Mouse (Mus musculus) lung, embryonic 14.5 days (tissue): Measurements from ENCODE around the gene Celf2. TPM values are rescaled to one million over a fixed set of nuclear protein-coding genes. Genes with fewer than 3 reads are reported as not detected.
A peak's percentile ranks its signal among the peaks of the same experiment; 100 is the strongest.
"Not testable (repeated sequence)": the region's sequence is repeated elsewhere in the genome, so short reads cannot be mapped to it uniquely, and the experiment has no call there.

Source experiments
- ATAC-seq: fragments of 200-750 bp; cut with Nextera tagmentation; 2 replicates; pipeline ENCODE4 v1.8.0; 2017; ENCODE audit warnings: mild to moderate bottlenecking, moderate TSS enrichment, moderate library complexity; ENCODE audit not compliant: insufficient read depth
- DNase-seq: peaks from one replicate; pipeline ENCODE4 v3.0.0-alpha.2; 2015
- H3K27ac ChIP-seq: fragments of 300-500 bp; sonication (generic); 2 replicates; pipeline ENCODE4 v1.5.1; 2014; ENCODE audit warnings: low read depth, mild to moderate bottlenecking, moderate library complexity
- H3K27me3 ChIP-seq: fragments of 300-500 bp; sonication (generic); 2 replicates; pipeline ENCODE4 v1.6.1; 2014; ENCODE audit warnings: low read length, control low read depth; ENCODE audit not compliant: insufficient read depth
- H3K36me3 ChIP-seq: fragments of 300-500 bp; sonication (generic); 2 replicates; pipeline ENCODE4 v1.6.1; 2014; ENCODE audit warnings: control low read depth; ENCODE audit not compliant: insufficient read depth
- H3K4me1 ChIP-seq: fragments of 300-500 bp; sonication (generic); 2 replicates; pipeline ENCODE4 v1.6.1; 2014; ENCODE audit warnings: antibody characterized with exemption, control low read depth; ENCODE audit not compliant: insufficient read depth
- H3K4me2 ChIP-seq: fragments of 300-500 bp; sonication (generic); 2 replicates; pipeline ENCODE4 v1.6.1; 2014; ENCODE audit warnings: mild to moderate bottlenecking
- H3K4me3 ChIP-seq: fragments of 300-500 bp; sonication (generic); 2 replicates; pipeline ENCODE4 v1.5.1; 2014; ENCODE audit warnings: low read depth, low read length
- H3K9ac ChIP-seq: fragments of 300-500 bp; sonication (generic); 2 replicates; pipeline ENCODE4 v1.6.1; 2014
- H3K9me3 ChIP-seq: fragments of 300-500 bp; sonication (generic); 2 replicates; pipeline ENCODE4 v1.6.1; 2016; ENCODE audit warnings: low read depth, low read length, control low read depth
- CTCF ChIP-seq: IDR thresholded peaks from 2 replicates; pipeline ENCODE4 v1.5.1; 2016; ENCODE audit warnings: antibody characterized with exemption, low read depth
- WGBS: fragments of 180-500 bp; shearing (Covaris S2); extraction: QIAGEN DNeasy Blood & Tissue Kit; methylation state at CpG from one replicate; pipeline ENCODE4 v1.1.7; 2014; 5-methylcytosine and 5-hydroxymethylcytosine counted together
- polyA plus RNA-seq: library from polyadenylated mRNA; unstranded; fragments of >200 nt; fragmentation: Nextera tagmentation; extraction: Ambion mirVana; gene quantifications from 2 replicates; pipeline ENCODE4 v1.2.1, GENCODE M21; 2014

Celf2 gene
- polyA plus RNA-seq: 91.7 and 92.3 TPM in 2 replicates

DNA sequence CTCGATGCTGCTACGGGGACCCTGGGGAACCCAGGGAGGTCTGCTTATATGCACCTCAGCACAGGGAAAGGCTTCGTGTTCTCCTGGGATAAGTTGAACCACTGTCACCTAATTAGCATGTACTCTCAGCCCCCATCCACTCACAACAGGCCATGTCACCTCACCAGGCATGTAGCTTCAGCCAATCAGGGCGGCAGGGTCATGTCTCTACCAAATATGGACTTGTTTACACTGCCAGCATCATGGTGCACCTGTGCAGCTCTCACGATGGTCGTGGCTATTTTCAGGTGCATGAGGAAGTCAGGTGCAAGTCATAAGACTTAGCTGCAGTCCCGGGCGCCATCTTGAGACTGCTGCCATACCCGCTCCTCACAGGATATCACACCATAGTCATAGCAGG, at the start of gene Celf2:
Celf2 (minus strand) TSS at position 101 of the 400 bp plus-strand sequence.
- not testable (repeated sequence) for ATAC-seq, H3K36me3 ChIP-seq, H3K4me3 ChIP-seq, H3K27ac ChIP-seq, H3K4me2 ChIP-seq, H3K9ac ChIP-seq, H3K27me3 ChIP-seq, H3K4me1 ChIP-seq, H3K9me3 ChIP-seq, DNase-seq
- 87% methylated on average over 9 of the region's 9 CpGs for WGBS

DNA sequence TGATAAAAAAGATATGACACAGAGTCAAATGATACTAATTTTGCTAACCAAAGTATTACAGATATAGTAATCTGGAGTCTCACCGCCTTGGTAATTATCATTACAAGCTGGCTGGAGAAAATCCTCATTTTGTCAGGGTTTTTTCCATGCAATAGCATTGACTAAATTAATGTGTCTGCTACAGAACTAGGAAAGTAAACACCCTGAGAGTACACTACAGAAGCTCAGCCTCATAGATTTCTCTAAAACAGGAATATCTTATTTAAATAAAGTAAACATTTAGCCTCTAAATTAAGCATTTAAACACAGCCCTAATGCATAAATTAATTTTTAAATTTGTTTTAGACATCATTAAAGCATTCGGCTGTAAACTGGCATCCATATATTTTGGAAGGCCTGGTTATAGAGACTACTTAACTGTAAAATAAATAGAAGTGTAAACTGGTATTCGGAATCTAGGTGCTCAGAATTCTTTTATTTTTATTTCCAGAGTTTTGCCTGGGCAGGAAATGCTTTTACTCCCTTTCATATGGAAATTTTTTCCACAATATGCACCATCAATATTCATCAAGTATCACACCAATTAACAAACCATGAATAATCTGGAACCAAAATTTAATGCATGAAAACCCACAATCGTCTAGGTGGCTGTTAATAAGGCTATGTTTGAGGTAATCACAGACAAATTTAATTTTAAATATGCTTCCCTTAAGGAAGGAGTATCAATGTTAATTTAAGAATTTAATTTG, 46.0 kb upstream of the Celf2 start:
- TF ChIP-seq CTCF: no peak
- Histone ChIP-seq H3K4me3 (no peak overlapping the region), H3K4me1 (no peaks in the 10 kb centered on the region), H3K4me2 (no peak overlapping the region), H3K9ac (no peak overlapping the region), H3K9me3 (no peaks in the 10 kb centered on the region), H3K36me3 (no peaks in the 10 kb centered on the region), H3K27ac (no peak overlapping the region), H3K27me3 (no peaks in the 10 kb centered on the region)
- no peak for ATAC-seq
- no peak for DNase-seq
- WGBS: 80% methylated on average over 4 of the region's 4 CpGs

DNA sequence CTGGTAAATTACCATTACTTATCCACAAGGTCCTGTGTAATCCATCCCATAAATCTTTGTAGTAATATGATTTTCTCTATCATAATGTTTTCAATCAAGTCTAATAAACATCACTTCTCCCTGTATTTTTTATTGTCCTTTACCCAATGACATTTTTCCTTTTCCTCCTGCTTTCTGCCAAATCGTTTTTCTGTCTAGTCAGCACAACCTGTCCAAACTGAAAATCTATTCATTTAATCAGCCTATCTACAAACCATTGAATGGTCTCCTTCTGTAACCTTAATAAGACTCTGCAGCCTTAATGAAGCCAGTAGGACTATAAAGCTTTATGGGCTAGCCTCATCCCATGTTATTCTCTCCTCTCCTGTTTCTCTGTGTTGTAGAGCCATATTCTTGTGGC, 45.2 kb upstream of the Celf2 start:
- WGBS: 55% methylated on average over 1 of the region's 1 CpGs
- no peak for DNase-seq
- H3K27ac ChIP-seq: no peak overlapping the region
- H3K9ac ChIP-seq: no peak overlapping the region
- no peak for ATAC-seq
- H3K9me3 ChIP-seq: no peaks in the 10 kb centered on the region
- H3K4me1 ChIP-seq: no peaks in the 10 kb centered on the region
- no peaks in the 10 kb centered on the region for H3K36me3 ChIP-seq
- no peak for TF ChIP-seq CTCF
- no peaks in the 10 kb centered on the region for H3K27me3 ChIP-seq
- no peak overlapping the region for H3K4me3 ChIP-seq
- no peak overlapping the region for H3K4me2 ChIP-seq

DNA sequence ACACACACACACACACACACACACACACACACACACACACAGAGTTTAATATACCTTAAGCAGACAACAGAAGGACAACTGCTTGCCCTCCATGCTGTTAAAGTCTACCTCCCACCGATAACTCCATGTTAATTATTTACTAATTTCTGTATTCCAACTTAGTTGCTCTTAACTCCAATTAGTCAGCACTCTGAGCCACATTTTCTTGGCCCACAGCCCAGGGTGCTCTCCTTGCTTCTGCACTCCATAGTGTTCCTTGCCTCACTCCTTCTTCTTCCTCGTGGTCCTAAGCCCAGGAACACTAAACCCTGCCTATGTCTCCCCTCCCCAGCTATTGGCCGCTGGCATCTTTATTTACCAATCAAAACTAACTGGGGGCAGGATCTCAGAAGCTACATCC, 43.5 kb upstream of the Celf2 start:
- TF ChIP-seq CTCF: no peak
- H3K27me3 ChIP-seq: no peaks in the 10 kb centered on the region
- no peaks in the 10 kb centered on the region for H3K36me3 ChIP-seq
- H3K4me1 ChIP-seq: no peaks in the 10 kb centered on the region
- H3K9me3 ChIP-seq: no peaks in the 10 kb centered on the region
- H3K27ac ChIP-seq: no peak overlapping the region
- DNase-seq: no peak
- no peak overlapping the region for H3K4me2 ChIP-seq
- H3K9ac ChIP-seq: no peak overlapping the region
- no peak overlapping the region for H3K4me3 ChIP-seq
- WGBS: 65% methylated on average over 3 of the region's 3 CpGs
- no peak for ATAC-seq

DNA sequence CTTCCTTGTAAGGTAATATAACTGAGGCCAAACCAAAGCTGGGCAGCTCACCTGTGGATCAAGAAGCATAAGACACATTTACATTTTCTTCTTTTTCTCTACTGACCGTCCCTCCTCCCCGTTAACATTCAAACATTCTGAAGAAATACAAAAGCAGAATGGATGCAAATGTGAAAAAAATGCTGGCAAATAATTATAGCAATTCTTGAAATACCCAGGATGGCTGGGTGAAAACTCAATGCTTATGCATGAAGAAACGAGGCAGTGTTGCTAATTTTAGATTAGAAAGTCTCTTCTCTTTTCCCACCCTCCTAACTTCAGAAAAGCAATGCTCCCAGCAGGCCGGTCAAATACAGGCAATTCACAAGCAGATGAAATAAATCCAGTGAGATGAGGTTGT, 39.5 kb upstream of the Celf2 start:
- DNase-seq (no peak), ATAC-seq (no peak)
- Histone ChIP-seq H3K9ac (no peak overlapping the region), H3K4me1 (no peaks in the 10 kb centered on the region), H3K36me3 (no peaks in the 10 kb centered on the region), H3K27ac (no peak overlapping the region), H3K4me3 (no peak overlapping the region), H3K9me3 (no peaks in the 10 kb centered on the region), H3K4me2 (no peak overlapping the region), H3K27me3 (no peaks in the 10 kb centered on the region)
- WGBS: 61% methylated on average over 4 of the region's 4 CpGs
- no peak for TF ChIP-seq CTCF

DNA sequence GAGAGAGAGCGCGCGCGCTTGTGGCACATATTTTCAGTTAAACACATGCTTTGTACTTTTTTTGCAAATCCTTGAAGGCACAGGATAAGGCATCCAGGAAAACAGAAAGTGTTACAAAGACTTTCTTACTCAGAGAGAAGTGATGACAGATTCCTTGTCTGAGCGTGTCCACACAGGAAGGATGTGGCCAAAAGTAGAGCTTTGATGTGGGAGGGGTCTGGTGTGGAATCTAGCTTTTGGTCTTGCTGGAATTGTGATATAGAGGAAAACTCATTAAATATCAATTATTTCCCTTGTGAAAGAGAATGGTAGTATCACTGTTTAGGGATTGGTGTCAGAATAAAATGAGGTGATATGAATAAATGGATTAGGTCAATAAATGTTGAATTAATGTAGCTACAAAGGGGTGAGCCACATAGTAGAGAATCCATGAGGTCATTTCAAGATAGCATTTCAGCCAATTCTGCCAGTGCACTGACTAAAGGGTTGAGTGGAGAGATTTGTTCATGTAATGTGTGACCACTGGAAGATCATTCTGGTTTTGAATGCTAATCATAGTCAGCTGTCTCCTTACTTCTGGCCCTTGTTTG, 25.3 kb upstream of the Celf2 start:
- ATAC-seq (peak; percentile 92), DNase-seq (peak; percentile 76)
- no peak overlapping the region for H3K4me2 ChIP-seq
- H3K4me1 ChIP-seq: no peaks in the 10 kb centered on the region
- TF ChIP-seq CTCF: no peak
- no peaks in the 10 kb centered on the region for H3K27me3 ChIP-seq
- no peaks in the 10 kb centered on the region; the same call in 1 of the 2 replicates for H3K9me3 ChIP-seq
- H3K9ac ChIP-seq: no peak overlapping the region
- H3K4me3 ChIP-seq: no peak overlapping the region
- no peak overlapping the region for H3K27ac ChIP-seq
- 31% methylated on average over 5 of the region's 5 CpGs for WGBS
- H3K36me3 ChIP-seq: no peaks in the 10 kb centered on the region

DNA sequence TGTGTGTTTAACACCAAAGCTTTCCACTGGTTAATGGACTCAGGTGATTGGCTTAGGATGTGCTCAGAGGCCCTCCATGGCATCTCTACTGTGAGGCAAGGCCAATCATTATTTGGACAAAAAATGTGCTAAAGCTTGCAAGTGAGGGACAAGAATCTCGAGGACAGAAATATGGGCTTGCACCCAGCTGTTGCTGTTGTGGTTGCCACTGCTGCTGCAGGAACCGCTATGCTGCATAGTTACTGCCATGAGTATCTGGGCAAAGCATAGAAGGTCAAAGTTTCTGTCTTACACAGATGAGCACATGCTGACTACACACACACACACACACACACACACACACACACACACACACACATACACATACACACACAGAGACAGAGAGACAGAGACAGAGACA, 24.8 kb upstream of the Celf2 start:
- Histone ChIP-seq H3K4me3 (no peak overlapping the region), H3K9me3 (no peaks in the 10 kb centered on the region; the same call in 1 of the 2 replicates), H3K9ac (no peak overlapping the region), H3K27me3 (no peaks in the 10 kb centered on the region), H3K36me3 (no peaks in the 10 kb centered on the region), H3K4me2 (no peak overlapping the region), H3K4me1 (no peaks in the 10 kb centered on the region), H3K27ac (no peak overlapping the region)
- TF ChIP-seq CTCF: no peak
- WGBS: 54% methylated on average over 2 of the region's 2 CpGs
- ATAC-seq: peak; percentile 26; the same call in 1 of the 2 replicates
- peak; percentile 17 for DNase-seq
